Mouse (Mus musculus): ENCODE measurements around the gene Polr3g. TPM values are rescaled to one million over a fixed set of nuclear protein-coding genes. Genes with fewer than 3 reads are reported as not detected.

The Polr3g gene
- total and polyA plus RNA-seq, 3 experiments = 2.0 to 46.2 (median 32.7) TPM

DNA sequence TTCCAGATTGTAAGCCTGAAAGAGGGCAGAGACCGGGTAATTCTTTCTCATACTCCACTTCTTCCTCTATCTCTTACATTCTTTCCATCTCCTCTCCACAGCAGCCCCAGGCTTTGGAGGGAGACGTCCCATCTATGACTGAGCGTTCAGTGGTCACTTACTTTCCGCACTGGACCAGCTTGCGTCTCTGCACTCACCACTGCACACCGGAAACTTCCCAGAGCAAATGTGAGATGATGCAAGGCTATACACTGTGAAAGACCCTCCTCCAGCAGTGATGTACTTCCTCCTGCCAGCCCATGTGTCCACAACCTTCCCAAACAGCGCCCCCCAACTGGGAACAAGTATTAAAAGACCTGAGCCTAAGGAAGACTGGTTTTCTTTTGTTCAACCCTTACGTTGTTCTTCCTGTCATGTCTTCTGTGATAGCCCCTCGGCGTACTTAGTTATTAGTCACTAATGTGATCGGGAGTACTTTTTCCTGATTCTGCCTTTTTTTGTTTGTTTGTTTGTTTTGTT is 66.7 kb downstream of the Polr3g start:
- Histone ChIP-seq H3K27me3 (ENCODE audit: insufficient read depth, low read length) (no peaks in the 10 kb centered on the region), H3K4me1 (ENCODE audit: insufficient read depth, low read depth, low read length) (peaks cover 68% of the 10 kb centered on the region), H3K36me3 (replicated peaks) (no peaks in the 10 kb centered on the region), H3K4me3 (ENCODE audit: low read depth, low read length) (no peak overlapping the region), H3K9me3 (replicated peaks) (0 out of 2 replicates have a peak, but pooled peaks cover 2% of the 10 kb centered on the region)
- TF ChIP-seq CTCF (IDR thresholded peaks at IDR 0.05; ENCODE audit: low read depth, low read length) = no peak
- TF ChIP-seq TAL1 (conservative IDR thresholded peaks at IDR 0.05; ENCODE audit: low read depth, low read length) = no peak
- no peak for TF ChIP-seq GATA1 (IDR thresholded peaks at IDR 0.05; ENCODE audit: borderline replicate concordance, low read length)
- no peak for DNase-seq (ENCODE audit: low spot score)
- ATAC-seq (ENCODE audit: extremely low read depth, insufficient number of reproducible peaks, low FRiP score, poor library complexity, severe bottlenecking) = no peak

DNA sequence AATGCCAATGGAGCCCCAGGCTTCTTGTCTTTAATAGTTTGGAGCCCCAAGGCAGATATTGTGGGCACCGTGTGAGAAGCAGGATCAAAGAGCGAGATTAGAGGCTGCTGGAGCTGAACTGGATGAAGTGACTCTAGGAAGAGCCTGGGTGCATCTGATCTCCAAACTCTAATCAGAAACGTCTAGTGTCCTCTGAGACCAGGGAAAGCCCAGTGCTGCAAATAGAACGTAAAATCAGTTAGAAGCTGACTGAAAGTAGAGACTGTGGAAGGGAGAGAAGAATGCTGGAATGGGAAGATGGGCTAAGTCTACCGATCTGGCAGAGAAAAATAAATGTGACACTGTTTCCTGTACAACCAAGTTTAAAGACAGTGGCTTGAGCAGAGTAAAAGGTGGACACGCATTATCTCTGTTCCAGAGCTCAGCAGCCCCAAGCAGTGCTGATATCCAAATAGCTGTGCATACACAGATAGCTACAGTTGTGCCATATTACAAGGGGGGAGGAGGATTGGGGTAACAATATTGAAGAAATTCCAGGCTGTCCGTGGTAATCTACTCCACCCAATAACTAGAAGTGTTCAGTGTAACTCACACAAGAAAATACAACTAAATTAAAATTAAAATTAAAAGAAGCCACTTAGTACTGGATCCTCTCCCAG is 68.2 kb downstream of the Polr3g start:
- DNase-seq (ENCODE audit: low spot score) (no peak), ATAC-seq (ENCODE audit: extremely low read depth, insufficient number of reproducible peaks, low FRiP score, poor library complexity, severe bottlenecking) (peak; percentile 77)
- Histone ChIP-seq H3K4me3 (ENCODE audit: low read depth, low read length) (peak overlapping the region; percentile 9; the same call in 1 of the 2 replicates), H3K4me1 (ENCODE audit: insufficient read depth, low read depth, low read length) (peaks cover 61% of the 10 kb centered on the region), H3K36me3 (replicated peaks) (no peaks in the 10 kb centered on the region), H3K27me3 (ENCODE audit: insufficient read depth, low read length) (no peaks in the 10 kb centered on the region), H3K9me3 (replicated peaks) (0 out of 2 replicates have a peak, but pooled peaks cover 2% of the 10 kb centered on the region)
- TF ChIP-seq CTCF (IDR thresholded peaks at IDR 0.05; ENCODE audit: low read depth, low read length) = no peak
- peak; percentile 45; the same call in 1 of the 2 replicates for TF ChIP-seq TAL1 (conservative IDR thresholded peaks at IDR 0.05; ENCODE audit: low read depth, low read length)
- TF ChIP-seq POLR2AphosphoS5 (IDR thresholded peaks at IDR 0.05; ENCODE audit: insufficient replicate concordance, low read depth, low read length) = no peak
- TF ChIP-seq GATA1 (IDR thresholded peaks at IDR 0.05; ENCODE audit: borderline replicate concordance, low read length) = no peak

DNA sequence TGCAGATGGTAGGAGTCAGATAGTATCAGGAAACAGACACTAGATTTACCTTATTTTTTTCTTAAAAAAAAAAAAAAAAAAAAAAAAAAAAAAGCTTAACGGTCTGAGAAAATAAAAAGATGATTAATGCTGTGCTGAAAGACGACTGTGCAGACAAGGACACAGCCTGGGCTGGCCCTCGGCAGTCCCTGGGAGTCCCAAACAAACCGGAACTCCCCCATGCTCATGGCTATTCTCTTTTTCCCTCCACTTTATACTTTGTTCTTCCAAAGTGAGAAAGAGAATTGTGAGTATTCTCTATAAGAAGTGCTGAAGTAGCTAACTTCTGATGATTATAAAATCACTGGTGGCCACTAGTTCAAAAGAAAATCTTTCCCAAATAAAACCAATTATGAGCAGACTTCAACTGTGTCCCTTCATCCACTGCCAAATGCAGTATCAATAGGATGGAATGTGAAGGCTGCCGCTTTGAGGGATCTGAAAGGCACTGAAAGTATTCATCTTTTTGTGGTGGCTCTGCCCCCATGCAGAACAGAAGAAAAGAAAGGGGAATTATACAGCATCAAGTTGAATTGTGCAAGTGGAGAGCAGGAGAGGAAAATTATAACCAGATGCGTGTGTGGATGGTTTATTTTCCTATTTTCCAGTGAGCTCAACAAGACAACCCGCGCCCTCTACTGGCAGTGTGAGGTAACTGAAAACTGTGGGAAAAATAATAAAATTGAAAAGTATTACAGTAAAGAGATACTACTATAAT is 69.3 kb downstream of the Polr3g start:
- H3K9me3 ChIP-seq (replicated peaks) = no peaks in the 10 kb centered on the region
- ATAC-seq (ENCODE audit: extremely low read depth, insufficient number of reproducible peaks, low FRiP score, poor library complexity, severe bottlenecking) (no peak), DNase-seq (ENCODE audit: low spot score) (no peak)
- H3K4me1 ChIP-seq (ENCODE audit: insufficient read depth, low read depth, low read length) = peaks cover 51% of the 10 kb centered on the region
- no peak overlapping the region for H3K4me3 ChIP-seq (ENCODE audit: low read depth, low read length)
- H3K27me3 ChIP-seq (ENCODE audit: insufficient read depth, low read length) = no peaks in the 10 kb centered on the region
- H3K36me3 ChIP-seq (replicated peaks) = no peaks in the 10 kb centered on the region
- TF ChIP-seq CTCF (IDR thresholded peaks at IDR 0.05; ENCODE audit: low read depth, low read length) = peak; percentile 32; the same call in 1 of the 2 replicates
- TF ChIP-seq GATA1 (IDR thresholded peaks at IDR 0.05; ENCODE audit: borderline replicate concordance, low read length) = no peak

DNA sequence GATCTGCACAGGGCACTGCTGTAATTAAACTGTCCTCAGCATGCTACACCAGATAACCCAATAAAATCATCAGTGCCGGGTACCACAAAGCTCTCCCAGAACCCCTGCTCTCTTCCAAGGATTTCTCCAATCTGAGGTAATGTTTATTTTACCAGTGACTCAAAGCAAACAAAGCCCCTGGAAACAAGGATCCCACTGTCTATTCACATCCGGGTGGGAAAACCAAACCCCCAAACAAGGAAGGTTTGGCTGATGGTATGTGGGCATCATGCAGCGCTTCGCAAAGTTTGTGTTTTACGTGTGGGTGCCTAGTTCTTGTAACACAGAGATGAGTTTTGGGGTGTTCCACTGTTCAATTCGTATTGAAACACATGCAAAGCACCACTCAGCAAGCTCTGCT is 69.9 kb downstream of the Polr3g start:
- H3K9me3 ChIP-seq (replicated peaks) = no peaks in the 10 kb centered on the region
- H3K27me3 ChIP-seq (ENCODE audit: insufficient read depth, low read length) = no peaks in the 10 kb centered on the region
- peaks cover 45% of the 10 kb centered on the region for H3K4me1 ChIP-seq (ENCODE audit: insufficient read depth, low read depth, low read length)
- TF ChIP-seq TAL1 (conservative IDR thresholded peaks at IDR 0.05; ENCODE audit: low read depth, low read length) (no peak), CTCF (IDR thresholded peaks at IDR 0.05; ENCODE audit: low read depth, low read length) (no peak), GATA1 (IDR thresholded peaks at IDR 0.05; ENCODE audit: borderline replicate concordance, low read length) (no peak), GATA2 (IDR thresholded peaks at IDR 0.05; ENCODE audit: borderline replicate concordance, low read depth, low read length) (no peak), POLR2AphosphoS5 (IDR thresholded peaks at IDR 0.05; ENCODE audit: insufficient replicate concordance, low read depth, low read length) (no peak)
- DNase-seq (ENCODE audit: low spot score) (no peak), ATAC-seq (ENCODE audit: extremely low read depth, insufficient number of reproducible peaks, low FRiP score, poor library complexity, severe bottlenecking) (no peak)
- H3K4me3 ChIP-seq (ENCODE audit: low read depth, low read length) = no peak overlapping the region
- no peaks in the 10 kb centered on the region for H3K36me3 ChIP-seq (replicated peaks)

DNA sequence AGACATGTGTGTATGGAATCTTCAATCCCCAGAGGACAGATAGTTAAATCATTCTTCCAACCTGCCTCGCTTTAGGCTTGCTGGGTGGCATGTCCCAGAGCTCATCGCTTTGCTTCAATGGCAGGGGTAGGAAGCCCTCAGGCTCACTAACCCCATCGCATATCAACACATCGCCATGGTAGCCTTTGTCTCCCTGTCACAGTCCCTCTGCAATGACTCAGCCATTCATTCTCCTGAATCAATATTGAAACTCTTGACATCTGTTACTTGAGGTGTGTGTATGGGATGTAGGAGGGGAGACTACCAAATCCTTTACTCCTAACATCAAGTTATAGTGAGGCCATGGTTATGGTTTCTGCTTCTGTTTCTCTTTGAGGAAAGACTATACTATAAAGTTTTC is 71.2 kb downstream of the Polr3g start:
- no peak for TF ChIP-seq CTCF (IDR thresholded peaks at IDR 0.05; ENCODE audit: low read depth, low read length)
- no peak for TF ChIP-seq TAL1 (conservative IDR thresholded peaks at IDR 0.05; ENCODE audit: low read depth, low read length)
- no peak for TF ChIP-seq GATA2 (IDR thresholded peaks at IDR 0.05; ENCODE audit: borderline replicate concordance, low read depth, low read length)
- no peak for TF ChIP-seq POLR2AphosphoS5 (IDR thresholded peaks at IDR 0.05; ENCODE audit: insufficient replicate concordance, low read depth, low read length)
- TF ChIP-seq GATA1 (IDR thresholded peaks at IDR 0.05; ENCODE audit: borderline replicate concordance, low read length) = no peak
- Histone ChIP-seq H3K27me3 (ENCODE audit: insufficient read depth, low read length) (peaks cover under 1% of the 10 kb centered on the region; the same call in 1 of the 2 replicates), H3K36me3 (replicated peaks) (no peaks in the 10 kb centered on the region), H3K4me1 (ENCODE audit: insufficient read depth, low read depth, low read length) (peaks cover 35% of the 10 kb centered on the region), H3K4me3 (ENCODE audit: low read depth, low read length) (no peak overlapping the region), H3K9me3 (replicated peaks) (no peaks in the 10 kb centered on the region)
- no peak for DNase-seq (ENCODE audit: low spot score)
- no peak for ATAC-seq (ENCODE audit: extremely low read depth, insufficient number of reproducible peaks, low FRiP score, poor library complexity, severe bottlenecking)

DNA sequence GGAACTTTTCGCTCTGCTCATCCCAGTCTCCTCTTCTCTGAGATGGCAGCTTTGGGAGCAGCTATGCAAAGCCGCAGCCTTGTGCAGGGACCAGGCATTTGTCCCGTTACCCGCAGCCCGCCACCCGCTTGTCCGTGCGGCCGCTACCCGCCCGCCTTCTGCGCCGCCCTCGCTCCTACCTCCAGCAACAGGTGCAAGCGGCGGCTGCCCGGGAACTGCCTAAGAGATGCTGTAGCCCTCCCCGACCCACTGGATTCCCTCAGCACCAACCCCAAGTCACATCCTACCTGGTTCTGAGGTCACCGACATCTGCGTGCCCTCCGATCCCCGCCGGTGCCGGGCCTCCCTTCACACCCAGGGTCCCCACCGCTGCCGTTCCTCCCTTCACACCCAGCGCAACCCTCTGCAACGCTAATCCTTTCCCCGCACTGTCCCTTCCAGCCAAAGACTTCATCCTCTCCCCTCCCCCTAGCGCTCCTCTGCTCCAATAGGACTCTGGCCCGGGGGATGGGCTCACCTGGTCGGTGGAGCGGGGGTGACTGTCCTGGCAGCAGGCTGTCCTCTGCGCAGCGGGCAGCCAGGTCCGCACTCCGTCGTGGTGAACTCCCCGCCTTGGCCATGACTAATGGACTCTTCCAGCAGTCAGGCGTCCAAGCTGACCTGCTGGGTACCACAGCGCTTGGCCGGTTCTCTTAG is 77.9 kb downstream of the Polr3g start, which contains the start of gene Adgrv1:
Gene Adgrv1 (minus strand): TSS at position 435 of the 696 bp plus-strand sequence.
- TF ChIP-seq GATA1 (IDR thresholded peaks at IDR 0.05; ENCODE audit: borderline replicate concordance, low read length) = no peak
- Histone ChIP-seq H3K36me3 (replicated peaks) (no peaks in the 10 kb centered on the region), H3K4me3 (ENCODE audit: low read depth, low read length) (peak within 1 kb of the TSS; percentile 3; the same call in 1 of the 2 replicates), H3K27me3 (ENCODE audit: insufficient read depth, low read length) (peaks cover 15% of the 10 kb centered on the region), H3K9me3 (replicated peaks) (no peaks in the 10 kb centered on the region), H3K4me1 (ENCODE audit: insufficient read depth, low read depth, low read length) (peaks cover 15% of the 10 kb centered on the region)
- DNase-seq (ENCODE audit: low spot score) (no peak), ATAC-seq (ENCODE audit: extremely low read depth, insufficient number of reproducible peaks, low FRiP score, poor library complexity, severe bottlenecking) (no peak)
